Mouse (Mus musculus) embryonic facial prominence, embryonic 12.5 days (tissue): ENCODE measurements at regions not wholly inside any gene's neighbourhood (a gene's known extent, or its start where the extent isn't known, plus 50 kb on each side); places are given as distances from the start of the nearest gene placed in this dataset.

Experiments
- ATAC-seq: fragments of 200-750 bp; cut with Nextera tagmentation; 2 replicates; pipeline ENCODE4 v1.8.0; 2017; ENCODE audit not compliant: insufficient number of reproducible peaks, insufficient read depth, low FRiP score, low TSS enrichment
- H3K27ac ChIP-seq: fragments of 300-500 bp; sonication (generic); 2 replicates; pipeline ENCODE4 v1.5.1; 2016; ENCODE audit warnings: mild to moderate bottlenecking
- H3K27me3 ChIP-seq: fragments of 300-500 bp; sonication (generic); 2 replicates; pipeline ENCODE4 v1.6.1; 2016; ENCODE audit warnings: mild to moderate bottlenecking, moderate library complexity
- H3K36me3 ChIP-seq: fragments of 300-500 bp; sonication (generic); 2 replicates; pipeline ENCODE4 v1.6.1; 2016; ENCODE audit warnings: mild to moderate bottlenecking
- H3K4me1 ChIP-seq: fragments of 300-500 bp; sonication (generic); 2 replicates; pipeline ENCODE4 v1.6.1; 2016
- H3K4me2 ChIP-seq: fragments of 300-500 bp; sonication (generic); replicated peaks from 2 replicates; pipeline ENCODE4 v1.6.1; 2016; ENCODE audit warnings: mild to moderate bottlenecking, moderate library complexity
- H3K4me3 ChIP-seq: fragments of 300-500 bp; sonication (generic); 2 replicates; pipeline ENCODE4 v1.5.1; 2016; ENCODE audit warnings: mild to moderate bottlenecking
- H3K9ac ChIP-seq: fragments of 300-500 bp; sonication (generic); 2 replicates; pipeline ENCODE4 v1.6.1; 2016; ENCODE audit warnings: mild to moderate bottlenecking, moderate library complexity
- H3K9me3 ChIP-seq: fragments of 300-500 bp; sonication (generic); 2 replicates; pipeline ENCODE4 v1.6.1; 2016; ENCODE audit warnings: mild to moderate bottlenecking, moderate library complexity
- WGBS: fragments of 180-500 bp; shearing (Covaris S2); methylation state at CpG from one replicate; pipeline ENCODE4 v1.1.7; 2016; 5-methylcytosine and 5-hydroxymethylcytosine counted together

GRCm38 (mm10) chr9:61862071-61862480, 52.3 kb downstream of the Rplp1 start:
- Histone ChIP-seq H3K4me1 (peaks cover 20% of the 10 kb centered on the region), H3K9me3 (no peaks in the 10 kb centered on the region), H3K27ac (no peak overlapping the region), H3K36me3 (no peaks in the 10 kb centered on the region), H3K4me2 (no peak overlapping the region), H3K9ac (no peak overlapping the region), H3K4me3 (no peak overlapping the region), H3K27me3 (0 out of 2 replicates have a peak, but pooled peaks cover 6% of the 10 kb centered on the region)
- WGBS: 86% methylated on average over 6 of the region's 6 CpGs
- peak; percentile 57; the same call in 1 of the 2 replicates for ATAC-seq

- H3K27me3 ChIP-seq: 0 out of 2 replicates have a peak, but pooled peaks cover 6% of the 10 kb centered on the region
- WGBS: 11% methylated on average over 2 of the region's 2 CpGs
- no peak overlapping the region for H3K27ac ChIP-seq
- H3K9me3 ChIP-seq: no peaks in the 10 kb centered on the region
- H3K4me3 ChIP-seq: no peak overlapping the region
- H3K36me3 ChIP-seq: no peaks in the 10 kb centered on the region
- H3K4me2 ChIP-seq: no peak overlapping the region
- no peak for ATAC-seq
- H3K9ac ChIP-seq: no peak overlapping the region
- peaks cover 13% of the 10 kb centered on the region; the same call in 1 of the 2 replicates for H3K4me1 ChIP-seq
Observed at GRCm38 (mm10) chr9:61860147-61860546, 54.2 kb downstream of the Rplp1 start.

GRCm38 (mm10) chr9:61859438-61859837, 54.9 kb downstream of the Rplp1 start:
- Histone ChIP-seq H3K27ac (no peak overlapping the region), H3K4me1 (peaks cover 11% of the 10 kb centered on the region; the same call in 1 of the 2 replicates), H3K4me2 (no peak overlapping the region), H3K27me3 (0 out of 2 replicates have a peak, but pooled peaks cover 6% of the 10 kb centered on the region), H3K9me3 (no peaks in the 10 kb centered on the region), H3K9ac (no peak overlapping the region), H3K36me3 (no peaks in the 10 kb centered on the region), H3K4me3 (no peak overlapping the region)
- WGBS: 27% methylated on average over 6 of the region's 6 CpGs
- no peak for ATAC-seq

GRCm38 (mm10) chr9:61857817-61858216, 56.5 kb downstream of the Rplp1 start:
- H3K27me3 ChIP-seq: peaks cover 12% of the 10 kb centered on the region; the same call in 1 of the 2 replicates
- no peak overlapping the region for H3K27ac ChIP-seq
- H3K36me3 ChIP-seq: no peaks in the 10 kb centered on the region
- H3K9ac ChIP-seq: no peak overlapping the region
- H3K4me2 ChIP-seq: no peak overlapping the region
- no peak for ATAC-seq
- H3K9me3 ChIP-seq: no peaks in the 10 kb centered on the region
- H3K4me1 ChIP-seq: peaks cover 11% of the 10 kb centered on the region; the same call in 1 of the 2 replicates
- no peak overlapping the region for H3K4me3 ChIP-seq
- WGBS: 70% methylated on average over 6 of the region's 6 CpGs

- Histone ChIP-seq H3K27me3 (peaks cover 12% of the 10 kb centered on the region; the same call in 1 of the 2 replicates), H3K4me2 (no peak overlapping the region), H3K36me3 (no peaks in the 10 kb centered on the region), H3K27ac (no peak overlapping the region), H3K4me1 (peaks cover 11% of the 10 kb centered on the region; the same call in 1 of the 2 replicates), H3K9ac (no peak overlapping the region), H3K4me3 (no peak overlapping the region), H3K9me3 (no peaks in the 10 kb centered on the region)
- 91% methylated on average over 1 of the region's 1 CpGs for WGBS
- no peak for ATAC-seq
Observed at GRCm38 (mm10) chr9:61856686-61857085, 57.7 kb downstream of the Rplp1 start.

GRCm38 (mm10) chr9:61855686-61856085, 58.7 kb downstream of the Rplp1 start:
- Histone ChIP-seq H3K9ac (no peak overlapping the region), H3K9me3 (no peaks in the 10 kb centered on the region), H3K27me3 (peaks cover 12% of the 10 kb centered on the region; the same call in 1 of the 2 replicates), H3K36me3 (no peaks in the 10 kb centered on the region), H3K4me1 (peaks cover 11% of the 10 kb centered on the region; the same call in 1 of the 2 replicates), H3K27ac (no peak overlapping the region), H3K4me3 (no peak overlapping the region), H3K4me2 (no peak overlapping the region)
- ATAC-seq: no peak
- 80% methylated on average over 11 of the region's 11 CpGs for WGBS

- Histone ChIP-seq H3K4me1 (no peaks in the 10 kb centered on the region), H3K27ac (no peak overlapping the region), H3K9me3 (no peaks in the 10 kb centered on the region), H3K9ac (no peak overlapping the region), H3K27me3 (peaks cover 12% of the 10 kb centered on the region; the same call in 1 of the 2 replicates), H3K36me3 (no peaks in the 10 kb centered on the region), H3K4me3 (no peak overlapping the region), H3K4me2 (no peak overlapping the region)
- no peak for ATAC-seq
- 68% methylated on average over 4 of the region's 4 CpGs for WGBS
Observed at GRCm38 (mm10) chr9:61853841-61854240, 60.5 kb downstream of the Rplp1 start.

- no peak overlapping the region for H3K4me3 ChIP-seq
- no peaks in the 10 kb centered on the region for H3K9me3 ChIP-seq
- no peaks in the 10 kb centered on the region for H3K36me3 ChIP-seq
- H3K9ac ChIP-seq: no peak overlapping the region
- ATAC-seq: no peak
- H3K4me1 ChIP-seq: no peaks in the 10 kb centered on the region
- WGBS: 95% methylated on average over 3 of the region's 3 CpGs
- H3K27me3 ChIP-seq: peaks cover 5% of the 10 kb centered on the region; the same call in 1 of the 2 replicates
- no peak overlapping the region for H3K4me2 ChIP-seq
- H3K27ac ChIP-seq: no peak overlapping the region
Observed at GRCm38 (mm10) chr9:61851331-61851730, 63.0 kb downstream of the Rplp1 start.

- Histone ChIP-seq H3K4me2 (no peak overlapping the region), H3K27me3 (peaks cover under 1% of the 10 kb centered on the region; the same call in 1 of the 2 replicates), H3K4me1 (no peaks in the 10 kb centered on the region), H3K9ac (no peak overlapping the region), H3K9me3 (no peaks in the 10 kb centered on the region), H3K4me3 (no peak overlapping the region), H3K36me3 (no peaks in the 10 kb centered on the region), H3K27ac (no peak overlapping the region)
- 75% methylated on average over 2 of the region's 2 CpGs for WGBS
- ATAC-seq: no peak
Observed at GRCm38 (mm10) chr9:61848401-61848800, 65.9 kb downstream of the Rplp1 start.

- Histone ChIP-seq H3K4me3 (no peak overlapping the region), H3K27ac (no peak overlapping the region), H3K36me3 (no peaks in the 10 kb centered on the region), H3K4me1 (no peaks in the 10 kb centered on the region), H3K9ac (no peak overlapping the region), H3K4me2 (no peak overlapping the region), H3K9me3 (no peaks in the 10 kb centered on the region), H3K27me3 (no peaks in the 10 kb centered on the region)
- no peak for ATAC-seq
Observed at GRCm38 (mm10) chr9:61847496-61847895, 66.8 kb downstream of the Rplp1 start.

GRCm38 (mm10) chr9:61844645-61845044, 69.7 kb downstream of the Rplp1 start:
- Histone ChIP-seq H3K36me3 (no peaks in the 10 kb centered on the region), H3K9me3 (no peaks in the 10 kb centered on the region), H3K9ac (no peak overlapping the region), H3K27ac (no peak overlapping the region), H3K4me3 (no peak overlapping the region), H3K4me2 (no peak overlapping the region), H3K27me3 (no peaks in the 10 kb centered on the region), H3K4me1 (no peaks in the 10 kb centered on the region)
- WGBS: 88% methylated on average over 5 of the region's 5 CpGs
- ATAC-seq: no peak

GRCm38 (mm10) chr9:61844141-61844540, 70.2 kb downstream of the Rplp1 start:
- no peak overlapping the region for H3K9ac ChIP-seq
- no peaks in the 10 kb centered on the region for H3K9me3 ChIP-seq
- H3K4me2 ChIP-seq: no peak overlapping the region
- no peaks in the 10 kb centered on the region for H3K4me1 ChIP-seq
- WGBS: 70% methylated on average over 8 of the region's 8 CpGs
- no peaks in the 10 kb centered on the region for H3K27me3 ChIP-seq
- H3K27ac ChIP-seq: no peak overlapping the region
- H3K4me3 ChIP-seq: no peak overlapping the region
- ATAC-seq: no peak
- no peaks in the 10 kb centered on the region for H3K36me3 ChIP-seq
